Mouse (Mus musculus) neural tube, embryonic 15.5 days (tissue): ENCODE measurements around the gene Strap. TPM values are rescaled to one million over a fixed set of nuclear protein-coding genes. Genes with fewer than 3 reads are reported as not detected.

Source experiments
- ATAC-seq: fragments of 200-750 bp; cut with Nextera tagmentation; 2 replicates; pipeline ENCODE4 v1.8.0; 2017; ENCODE audit warnings: mild to moderate bottlenecking, moderate TSS enrichment, moderate library complexity; ENCODE audit not compliant: low FRiP score
- H3K27ac ChIP-seq: fragments of 300-500 bp; sonication (generic); replicated peaks from 2 replicates; pipeline ENCODE4 v1.5.1; 2015; ENCODE audit warnings: mild to moderate bottlenecking, inconsistent platforms
- H3K27me3 ChIP-seq: fragments of 300-500 bp; sonication (generic); replicated peaks from 2 replicates; pipeline ENCODE4 v1.6.1; 2015; ENCODE audit warnings: inconsistent platforms
- H3K36me3 ChIP-seq: fragments of 300-500 bp; sonication (generic); 2 replicates; pipeline ENCODE4 v1.6.1; 2015; ENCODE audit warnings: inconsistent platforms
- H3K4me1 ChIP-seq: fragments of 300-500 bp; sonication (generic); 2 replicates; pipeline ENCODE4 v1.6.1; 2015; ENCODE audit warnings: inconsistent platforms
- H3K4me2 ChIP-seq: fragments of 300-500 bp; sonication (generic); 2 replicates; pipeline ENCODE4 v1.6.1; 2015; ENCODE audit warnings: inconsistent platforms, mild to moderate bottlenecking, moderate library complexity
- H3K4me3 ChIP-seq: fragments of 300-500 bp; sonication (generic); replicated peaks from 2 replicates; pipeline ENCODE4 v1.5.1; 2015; ENCODE audit warnings: mild to moderate bottlenecking, inconsistent platforms
- H3K9ac ChIP-seq: fragments of 300-500 bp; sonication (generic); replicated peaks from 2 replicates; pipeline ENCODE4 v1.6.1; 2015; ENCODE audit warnings: mild to moderate bottlenecking, inconsistent platforms
- H3K9me3 ChIP-seq: fragments of 300-500 bp; sonication (generic); replicated peaks from 2 replicates; pipeline ENCODE4 v1.6.1; 2016; ENCODE audit warnings: inconsistent platforms
- WGBS: fragments of 180-500 bp; shearing (Covaris S2); methylation state at CpG from one replicate; pipeline ENCODE4 v1.1.7; 2015; ENCODE audit warnings: mixed read lengths; 5-methylcytosine and 5-hydroxymethylcytosine counted together
- polyA plus RNA-seq: library from polyadenylated mRNA; unstranded; fragments of >200 nt; fragmentation: Nextera tagmentation; extraction: Ambion mirVana; gene quantifications from 2 replicates; pipeline ENCODE4 v1.2.1, GENCODE M21; 2015

Gene Strap
- polyA plus RNA-seq, 1 experiment from 2014 or later = 155 TPM

GRCm38 (mm10) chr6:137759681-137760080, 24.8 kb downstream of the Strap start:
- Histone ChIP-seq H3K4me1 (no peaks in the 10 kb centered on the region; the same call in 1 of the 2 replicates), H3K9ac (no peak overlapping the region), H3K27me3 (no peaks in the 10 kb centered on the region), H3K36me3 (no peaks in the 10 kb centered on the region), H3K27ac (no peak overlapping the region), H3K9me3 (no peaks in the 10 kb centered on the region), H3K4me2 (no peak overlapping the region), H3K4me3 (no peak overlapping the region)
- no peak for ATAC-seq
- WGBS = 51% methylated on average over 8 of the region's 8 CpGs

GRCm38 (mm10) chr6:137760966-137761365, 26.1 kb downstream of the Strap start:
- H3K4me2 ChIP-seq = no peak overlapping the region; the same call in 1 of the 2 replicates
- 66% methylated on average over 15 of the region's 15 CpGs for WGBS
- no peak for ATAC-seq

GRCm38 (mm10) chr6:137764572-137765210, 29.8 kb downstream of the Strap start:
- ATAC-seq = no peak
- WGBS = 57% methylated on average over 3 of the region's 3 CpGs

More at GRCm38 (mm10) chr6:137760966-137761365, 26.1 kb downstream of the Strap start:
- Histone ChIP-seq H3K9ac (no peak overlapping the region), H3K36me3 (no peaks in the 10 kb centered on the region), H3K9me3 (no peaks in the 10 kb centered on the region), H3K27ac (no peak overlapping the region), H3K4me3 (no peak overlapping the region), H3K27me3 (no peaks in the 10 kb centered on the region), H3K4me1 (no peaks in the 10 kb centered on the region)

GRCm38 (mm10) chr6:137766177-137766576, 31.3 kb downstream of the Strap start:
- Histone ChIP-seq H3K27me3 (no peaks in the 10 kb centered on the region), H3K4me1 (no peaks in the 10 kb centered on the region), H3K27ac (no peak overlapping the region), H3K4me2 (no peak overlapping the region), H3K36me3 (no peaks in the 10 kb centered on the region), H3K9me3 (no peaks in the 10 kb centered on the region), H3K9ac (no peak overlapping the region), H3K4me3 (no peak overlapping the region)
- no peak for ATAC-seq

More at GRCm38 (mm10) chr6:137764572-137765210, 29.8 kb downstream of the Strap start:
- Histone ChIP-seq H3K9ac (no peak overlapping the region), H3K27ac (no peak overlapping the region), H3K4me1 (no peaks in the 10 kb centered on the region), H3K4me3 (no peak overlapping the region), H3K9me3 (no peaks in the 10 kb centered on the region), H3K27me3 (no peaks in the 10 kb centered on the region), H3K36me3 (no peaks in the 10 kb centered on the region), H3K4me2 (no peak overlapping the region)

- no peak overlapping the region for H3K27ac ChIP-seq
- ATAC-seq = no peak
- H3K4me3 ChIP-seq = no peak overlapping the region
- H3K4me2 ChIP-seq = no peak overlapping the region
- H3K4me1 ChIP-seq = no peaks in the 10 kb centered on the region
- 80% methylated on average over 3 of the region's 3 CpGs for WGBS
- H3K9ac ChIP-seq = no peak overlapping the region
- H3K27me3 ChIP-seq = no peaks in the 10 kb centered on the region
- H3K36me3 ChIP-seq = no peaks in the 10 kb centered on the region
- no peaks in the 10 kb centered on the region for H3K9me3 ChIP-seq
Measured at GRCm38 (mm10) chr6:137771621-137772250, 36.9 kb downstream of the Strap start.

GRCm38 (mm10) chr6:137772918-137773636, 38.2 kb downstream of the Strap start:
- no peak overlapping the region for H3K4me2 ChIP-seq
- 92% methylated on average over 8 of the region's 8 CpGs for WGBS
- H3K4me1 ChIP-seq = no peaks in the 10 kb centered on the region
- H3K4me3 ChIP-seq = no peak overlapping the region
- no peaks in the 10 kb centered on the region for H3K36me3 ChIP-seq
- no peak overlapping the region for H3K9ac ChIP-seq
- no peak overlapping the region for H3K27ac ChIP-seq
- no peaks in the 10 kb centered on the region for H3K27me3 ChIP-seq
- no peaks in the 10 kb centered on the region for H3K9me3 ChIP-seq
- ATAC-seq = no peak

GRCm38 (mm10) chr6:137773637-137774028, 38.8 kb downstream of the Strap start:
- Histone ChIP-seq H3K4me1 (no peaks in the 10 kb centered on the region), H3K9me3 (no peaks in the 10 kb centered on the region), H3K36me3 (no peaks in the 10 kb centered on the region), H3K9ac (no peak overlapping the region), H3K4me2 (no peak overlapping the region), H3K27ac (no peak overlapping the region), H3K27me3 (no peaks in the 10 kb centered on the region), H3K4me3 (no peak overlapping the region)
- ATAC-seq = no peak
- 90% methylated on average over 6 of the region's 6 CpGs for WGBS

GRCm38 (mm10) chr6:137774166-137774565, 39.3 kb downstream of the Strap start:
- no peaks in the 10 kb centered on the region for H3K9me3 ChIP-seq
- WGBS = 80% methylated on average over 13 of the region's 13 CpGs
- H3K4me1 ChIP-seq = no peaks in the 10 kb centered on the region
- no peak for ATAC-seq
- H3K36me3 ChIP-seq = no peaks in the 10 kb centered on the region
- no peak overlapping the region for H3K9ac ChIP-seq
- H3K4me2 ChIP-seq = no peak overlapping the region
- no peaks in the 10 kb centered on the region for H3K27me3 ChIP-seq
- no peak overlapping the region for H3K4me3 ChIP-seq
- no peak overlapping the region for H3K27ac ChIP-seq

GRCm38 (mm10) chr6:137775159-137775558, 40.3 kb downstream of the Strap start:
- H3K4me1 ChIP-seq = no peaks in the 10 kb centered on the region
- H3K27ac ChIP-seq = no peak overlapping the region
- no peak overlapping the region for H3K4me2 ChIP-seq
- 94% methylated on average over 8 of the region's 8 CpGs for WGBS
- no peaks in the 10 kb centered on the region for H3K27me3 ChIP-seq
- no peaks in the 10 kb centered on the region for H3K9me3 ChIP-seq
- no peak overlapping the region for H3K4me3 ChIP-seq
- H3K9ac ChIP-seq = no peak overlapping the region
- H3K36me3 ChIP-seq = no peaks in the 10 kb centered on the region
- ATAC-seq = no peak

GRCm38 (mm10) chr6:137776981-137777380, 42.1 kb downstream of the Strap start:
- 90% methylated on average over 8 of the region's 8 CpGs for WGBS
- Histone ChIP-seq H3K27me3 (no peaks in the 10 kb centered on the region), H3K4me1 (no peaks in the 10 kb centered on the region)

GRCm38 (mm10) chr6:137783899-137784637, 49.2 kb downstream of the Strap start:
- Histone ChIP-seq H3K9me3 (no peaks in the 10 kb centered on the region), H3K27me3 (no peaks in the 10 kb centered on the region), H3K4me1 (0 out of 2 replicates have a peak, but pooled peaks cover 2% of the 10 kb centered on the region), H3K4me3 (no peak overlapping the region), H3K36me3 (no peaks in the 10 kb centered on the region), H3K27ac (no peak overlapping the region), H3K4me2 (no peak overlapping the region), H3K9ac (no peak overlapping the region)
- ATAC-seq = no peak
- WGBS = 91% methylated on average over 7 of the region's 7 CpGs

More at GRCm38 (mm10) chr6:137776981-137777380, 42.1 kb downstream of the Strap start:
- Histone ChIP-seq H3K4me3 (no peak overlapping the region), H3K9ac (no peak overlapping the region), H3K9me3 (no peaks in the 10 kb centered on the region), H3K36me3 (no peaks in the 10 kb centered on the region), H3K4me2 (no peak overlapping the region), H3K27ac (no peak overlapping the region)
- ATAC-seq = no peak
